Mouse (Mus musculus) testis, adult 2 months (tissue): ENCODE data around the gene Glipr1l3.
"Not testable (repeated sequence)": the region's sequence is repeated elsewhere in the genome, so short reads cannot be mapped to it uniquely, and the experiment has no call there.

ENCODE experiments used
- CTCF ChIP-seq: fragments of 200-500 bp; IDR thresholded peaks from 2 replicates; pipeline ENCODE4 v1.5.1; 2012; ENCODE audit warnings: low read depth, mild to moderate bottlenecking, inconsistent platforms, low read length, moderate library complexity; ENCODE audit not compliant: control insufficient read depth, insufficient read depth, insufficient replicate concordance
- POLR2A ChIP-seq: fragments of 200-500 bp; IDR thresholded peaks from 2 replicates; pipeline ENCODE4 v1.6.1; 2012; ENCODE audit warnings: low read depth, mild to moderate bottlenecking, inconsistent platforms, low read length, moderate library complexity; ENCODE audit not compliant: control insufficient read depth

DNA sequence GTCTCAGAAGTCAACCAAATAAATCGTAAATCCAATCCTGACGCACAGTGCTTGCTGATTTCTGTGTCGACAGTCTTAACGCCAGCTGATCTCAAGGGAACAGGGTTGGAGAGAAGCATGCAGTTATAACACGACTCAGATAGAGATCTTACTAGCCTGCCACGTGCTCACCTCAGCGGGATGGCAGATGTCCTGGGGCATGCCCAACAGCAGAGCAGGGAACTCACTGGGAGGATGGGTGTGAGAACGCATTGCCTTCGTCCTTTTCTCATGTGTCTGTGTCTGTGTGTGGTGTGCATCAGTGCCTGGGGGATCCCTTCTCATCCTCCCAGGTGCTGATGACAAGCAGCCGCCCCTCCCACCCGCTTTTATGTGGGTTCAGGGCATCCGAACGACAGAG is 16.9 kb upstream of the Glipr1l3 start:
- not testable (repeated sequence) for TF ChIP-seq CTCF, POLR2A
